Mouse (Mus musculus) cortical plate, adult 2 months (tissue): ENCODE measurements around the gene 2310011J03Rik.

Source experiments
- CTCF ChIP-seq: fragments of 200-500 bp; IDR thresholded peaks from 2 replicates; pipeline ENCODE4 v1.5.1; 2011; ENCODE audit warnings: mild to moderate bottlenecking, control low read depth, low read length; ENCODE audit not compliant: insufficient read depth; ENCODE audit errors: extremely low read depth
- POLR2A ChIP-seq: fragments of 200-500 bp; IDR thresholded peaks from 2 replicates; pipeline ENCODE4 v1.6.1; 2011; ENCODE audit warnings: mild to moderate bottlenecking, low read length, control low read depth; ENCODE audit not compliant: insufficient read depth; ENCODE audit errors: extremely low read depth

GRCm38 (mm10) chr10:80312586-80313504, 7.5 kb downstream of the 2310011J03Rik start:
- TF ChIP-seq CTCF (no peak), POLR2A (no peak)
